Mouse (Mus musculus) urinary bladder, adult 18-20 months (tissue): ENCODE measurements around the gene Gm3755.
"Not testable (repeated sequence)": the region's sequence is repeated elsewhere in the genome, so short reads cannot be mapped to it uniquely, and the experiment has no call there.

Source experiments
- DNase-seq, 2 experiments: peaks; one replicate each; pipeline ENCODE4 v3.0.0; 2022; ENCODE audit warnings: low spot score in 2 of 2, mixed read lengths in 2 of 2

Gm3755 gene

GRCm38 (mm10) chr14:7450817-7451216, at the start of gene Gm3755:
Gm3755 (minus strand) TSS chr14:7450917.
- DNase-seq = not testable (repeated sequence)

- peak in 1 of 2 experiments; percentile 1 for DNase-seq
These were observed 38.0 kb upstream of the Gm3755 start for GRCm38 (mm10) chr14:7488731-7489130.

- DNase-seq = not testable (repeated sequence)
These were observed 32.9 kb upstream of the Gm3755 start, which contains the start of gene Gm3752 for GRCm38 (mm10) chr14:7483662-7484061. Gm3752 (minus strand) TSS chr14:7483762.

GRCm38 (mm10) chr14:7422496-7422895, 28.2 kb downstream of the Gm3755 start:
- not testable (repeated sequence) for DNase-seq
